Mouse (Mus musculus) lung, postnatal 0 days (tissue): ENCODE measurements at regions not wholly inside any gene's neighbourhood (a gene's known extent, or its start where the extent isn't known, plus 50 kb on each side); places are given as distances from the start of the nearest gene placed in this dataset.

Experiments used
- CTCF ChIP-seq: IDR thresholded peaks from 2 replicates; pipeline ENCODE4 v1.5.1; 2016; ENCODE audit warnings: antibody characterized with exemption, mild to moderate bottlenecking
- EP300 ChIP-seq: IDR thresholded peaks from 2 replicates; pipeline ENCODE4 v1.6.1; 2016; ENCODE audit warnings: antibody characterized with exemption, mild to moderate bottlenecking, control low read depth

DNA sequence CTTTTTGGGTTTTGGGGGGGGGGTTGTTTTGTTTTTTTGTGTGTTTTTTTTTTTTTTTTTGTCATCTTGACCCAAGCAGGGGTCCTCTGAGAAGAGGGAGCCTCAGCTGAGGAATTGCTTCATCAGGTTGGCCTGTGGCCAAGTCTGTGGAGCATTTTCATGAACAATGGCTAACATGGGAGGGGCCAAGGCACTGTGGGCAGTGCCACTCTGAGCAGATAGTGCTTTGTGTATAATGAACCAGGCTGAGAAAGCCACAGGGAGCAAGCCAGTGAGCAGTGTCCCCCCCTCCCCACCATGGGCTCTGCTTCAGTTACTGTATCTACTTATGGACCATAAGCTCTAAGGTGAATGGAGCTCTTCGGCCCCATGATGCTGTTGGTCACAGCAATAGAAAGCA, 119.1 kb downstream of the Fam114a2 start:
- no peak for TF ChIP-seq EP300
- TF ChIP-seq CTCF: no peak
